Mouse (Mus musculus) C2C12 (cell line): Measurements from ENCODE around the gene Ccna1. TPM values are rescaled to one million over a fixed set of nuclear protein-coding genes. Genes with fewer than 3 reads are reported as not detected.

Experiments used
- H3K27me3 ChIP-seq: one replicate; pipeline ENCODE4 v1.6.1; 2011; ENCODE audit not compliant: control insufficient read depth, insufficient read depth, insufficient read length
- H3K36me3 ChIP-seq: one replicate; pipeline ENCODE4 v1.6.1; 2011; ENCODE audit not compliant: control insufficient read depth, insufficient read depth
- H3K4me3 ChIP-seq: one replicate; pipeline ENCODE4 v1.5.1; 2011; ENCODE audit warnings: mild to moderate bottlenecking, control low read depth; ENCODE audit not compliant: poor library complexity, insufficient read depth, severe bottlenecking
- H3K79me2 ChIP-seq: one replicate; pipeline ENCODE4 v1.6.1; 2011; ENCODE audit not compliant: control insufficient read depth, insufficient read depth
- H3K79me3 ChIP-seq: one replicate; pipeline ENCODE4 v1.6.1; 2011; ENCODE audit warnings: low read depth, control low read depth
- H3ac ChIP-seq: one replicate; pipeline ENCODE3; 2011; ENCODE audit warnings: low read depth; ENCODE audit not compliant: control insufficient read depth, insufficient read length
- CEBPB ChIP-seq: IDR thresholded peaks from one replicate; pipeline ENCODE4 v1.6.1; 2011; ENCODE audit warnings: low read depth, mild to moderate bottlenecking, control low read depth, moderate library complexity
- CTCF ChIP-seq: IDR thresholded peaks from one replicate; pipeline ENCODE4 v1.5.1; 2011; ENCODE audit not compliant: control insufficient read depth, insufficient read depth, insufficient read length
- FOSL1 ChIP-seq: IDR thresholded peaks from one replicate; pipeline ENCODE4 v1.8.0; 2011; ENCODE audit warnings: mild to moderate bottlenecking, low read length; ENCODE audit not compliant: poor library complexity, insufficient read depth, severe bottlenecking
- MAX ChIP-seq: IDR thresholded peaks from one replicate; pipeline ENCODE4 v1.6.1; 2011; ENCODE audit warnings: mild to moderate bottlenecking, control low read depth
- MYOD1 ChIP-seq: IDR thresholded peaks from one replicate; pipeline ENCODE4 v1.6.1; 2011; ENCODE audit warnings: low read depth; ENCODE audit not compliant: control insufficient read depth, insufficient read length
- MYOG ChIP-seq: IDR thresholded peaks from one replicate; pipeline ENCODE4 v1.6.1; 2011; ENCODE audit not compliant: control insufficient read depth, insufficient read length; ENCODE audit errors: extremely low read depth
- USF1 ChIP-seq: IDR thresholded peaks from one replicate; pipeline ENCODE4 v1.6.1; 2011; ENCODE audit warnings: low read depth, mild to moderate bottlenecking, control low read depth, moderate library complexity
- polyA plus RNA-seq: library from polyadenylated mRNA; unstranded; fragments of >200 nt; fragmentation: generic; extraction: Trizol; gene quantifications from one replicate; pipeline ENCODE4 v1.2.1, GENCODE M21; 2012; ENCODE audit warnings: missing spikeins

Ccna1 gene
- polyA plus RNA-seq, 1 experiment, result not detected

GRCm38 (mm10) chr3:55011681-55012080 lies 43.6 kb downstream of the Ccna1 start:
- Histone ChIP-seq H3K4me3 (no peak overlapping the region), H3K27me3 (no peaks in the 10 kb centered on the region), H3K79me2 (no peaks in the 10 kb centered on the region), H3K79me3 (no peaks in the 10 kb centered on the region), H3ac (no peak overlapping the region), H3K36me3 (no peaks in the 10 kb centered on the region)
- TF ChIP-seq MYOG (no peak), CEBPB (no peak), FOSL1 (no peak), MYOD1 (no peak)

- Histone ChIP-seq H3K36me3 (no peaks in the 10 kb centered on the region), H3ac (no peak overlapping the region), H3K4me3 (no peak overlapping the region), H3K79me3 (no peaks in the 10 kb centered on the region), H3K27me3 (no peaks in the 10 kb centered on the region), H3K79me2 (no peaks in the 10 kb centered on the region)
- TF ChIP-seq USF1 (no peak), CTCF (no peak), MYOD1 (no peak), MAX (no peak), FOSL1 (no peak), MYOG (no peak), CEBPB (no peak)
Observed at GRCm38 (mm10) chr3:55008965-55009741, 46.1 kb downstream of the Ccna1 start.

- no peaks in the 10 kb centered on the region for H3K79me2 ChIP-seq
- H3K4me3 ChIP-seq, result no peak overlapping the region
- TF ChIP-seq CEBPB (no peak), MYOD1 (no peak), MAX (no peak), CTCF (no peak), MYOG (no peak), USF1 (no peak), FOSL1 (no peak)
- H3K27me3 ChIP-seq, result no peaks in the 10 kb centered on the region
- no peaks in the 10 kb centered on the region for H3K79me3 ChIP-seq
- H3ac ChIP-seq, result no peak overlapping the region
- no peaks in the 10 kb centered on the region for H3K36me3 ChIP-seq
Observed at GRCm38 (mm10) chr3:55004036-55004435, 51.3 kb downstream of the Ccna1 start.

DNA sequence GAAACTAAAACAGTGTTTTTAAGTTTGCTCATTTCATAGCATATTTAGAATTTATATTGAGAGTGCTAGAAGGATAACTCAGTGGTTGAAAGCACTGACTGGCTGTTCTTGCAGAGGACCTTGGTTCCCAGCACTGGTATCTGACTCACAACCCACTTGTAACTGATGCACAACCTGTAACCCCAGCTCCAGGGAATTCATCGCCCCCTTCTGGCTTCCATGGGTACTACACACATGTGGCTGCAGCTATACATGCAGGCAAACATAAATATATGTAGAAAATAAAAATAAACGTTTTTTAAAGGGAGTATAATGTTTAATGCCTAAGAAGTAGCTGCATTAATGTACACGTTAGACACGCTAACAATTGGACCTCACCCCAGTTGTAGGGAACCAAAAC lies 53.6 kb downstream of the Ccna1 start:
- H3K79me2 ChIP-seq, result no peaks in the 10 kb centered on the region
- H3K36me3 ChIP-seq, result no peaks in the 10 kb centered on the region
- TF ChIP-seq MYOG, result no peak
- no peak for TF ChIP-seq CEBPB
- TF ChIP-seq MAX, result no peak
- no peak for TF ChIP-seq CTCF
- TF ChIP-seq MYOD1, result no peak
- TF ChIP-seq USF1, result no peak
- TF ChIP-seq FOSL1, result no peak
- no peaks in the 10 kb centered on the region for H3K79me3 ChIP-seq
- H3ac ChIP-seq, result no peak overlapping the region
- no peak overlapping the region for H3K4me3 ChIP-seq
- no peaks in the 10 kb centered on the region for H3K27me3 ChIP-seq

Other genes with a start within 250 kb of the Ccna1 start
- gene Rfxap, start 247.7 kb downstream of the Ccna1 start, polyA plus RNA-seq, result 27.3 TPM
- gene Sertm1, start 139.6 kb downstream of the Ccna1 start, polyA plus RNA-seq, result not detected
- gene Spg20, start 56.6 kb upstream of the Ccna1 start, polyA plus RNA-seq, result 24.0 TPM
- 0.05 TPM for gene Ccdc169, start 81.8 kb upstream of the Ccna1 start, polyA plus RNA-seq
- gene Sohlh2, start 126.5 kb upstream of the Ccna1 start, polyA plus RNA-seq, result 0.02 TPM
- gene Dclk1, start 186.9 kb upstream of the Ccna1 start, polyA plus RNA-seq, result 2.2 TPM